Mouse (Mus musculus): Measurements from ENCODE around the gene Pno1.

Pno1 gene

GRCm38 (mm10) chr11:17180753-17181152 lies 30.6 kb downstream of the Pno1 start:
- in situ Hi-C loops (cut with MseI, MboI), result no loop called here

GRCm38 (mm10) chr11:17176638-17177037 lies 34.7 kb downstream of the Pno1 start:
- in situ Hi-C loops (cut with MseI, MboI), result no loop called here

GRCm38 (mm10) chr11:17172300-17172699 lies 39.1 kb downstream of the Pno1 start:
- in situ Hi-C loops (cut with MseI, MboI), result no loop called here

GRCm38 (mm10) chr11:17170938-17171729 lies 40.2 kb downstream of the Pno1 start:
- in situ Hi-C loops (cut with MseI, MboI), result no loop called here

GRCm38 (mm10) chr11:17169262-17169661 lies 42.1 kb downstream of the Pno1 start:
- in situ Hi-C loops (cut with MseI, MboI), result no loop called here

- in situ Hi-C loops (cut with MseI, MboI), result no loop called here
These were observed 44.7 kb downstream of the Pno1 start for GRCm38 (mm10) chr11:17166627-17167026.

- in situ Hi-C loops (cut with MseI, MboI), result no loop called here
These were observed 47.4 kb downstream of the Pno1 start for GRCm38 (mm10) chr11:17163956-17164355.

- in situ Hi-C loops (cut with MseI, MboI), result no loop called here
These were observed 51.1 kb downstream of the Pno1 start for GRCm38 (mm10) chr11:17160242-17160641.

- in situ Hi-C loops (cut with MseI, MboI), result no loop called here
These were observed 51.6 kb downstream of the Pno1 start for GRCm38 (mm10) chr11:17159738-17160241.

GRCm38 (mm10) chr11:17158858-17159737 lies 52.3 kb downstream of the Pno1 start, which contains the start of gene Ppp3r1:
Gene Ppp3r1, plus strand, starts transcription at chr11:17159263.
- in situ Hi-C loops (cut with MseI, MboI), result no loop called here

Measured in mouse trophoblast stem cell (cell line).